Mouse (Mus musculus): Measurements from ENCODE around the gene Gpcpd1. TPM values are rescaled to one million over a fixed set of nuclear protein-coding genes. Genes with fewer than 3 reads are reported as not detected.
A peak's percentile ranks its signal among the peaks of the same experiment; 100 is the strongest.

The Gpcpd1 gene
- polyA plus RNA-seq, 1 experiment from 2014 or later: 41.7 TPM

DNA sequence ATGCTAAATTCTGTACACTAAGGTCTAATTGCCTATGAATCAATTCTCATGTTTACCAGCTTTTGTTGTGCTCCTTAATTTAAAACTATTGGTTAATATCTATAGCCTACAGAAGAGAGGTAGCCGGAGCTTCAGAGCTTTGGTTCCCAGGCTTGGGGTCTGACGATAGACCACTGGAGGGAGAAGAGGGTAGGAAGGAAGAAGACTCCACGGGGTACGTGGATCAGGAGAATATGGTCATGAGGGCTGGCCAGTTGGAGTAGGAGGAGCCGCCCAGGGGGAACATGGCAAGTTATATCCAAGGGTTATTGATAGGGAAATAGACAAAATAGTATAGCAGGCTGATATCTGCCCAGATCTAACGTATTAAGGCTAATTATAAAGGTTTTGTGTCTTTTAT lies 17.8 kb downstream of the Gpcpd1 start:
- H3K9me3 ChIP-seq (ENCODE audit: control insufficient read depth, low read length): no peaks in the 10 kb centered on the region
- 92% methylated on average over 6 of the region's 6 CpGs for WGBS
- H3K4me1 ChIP-seq (ENCODE audit: control insufficient read depth, insufficient read depth, low read length): no peaks in the 10 kb centered on the region
- no peak overlapping the region for H3K4me2 ChIP-seq
- H3K36me3 ChIP-seq (ENCODE audit: control insufficient read depth, insufficient read depth, low read length): peaks cover 7% of the 10 kb centered on the region; the same call in 1 of the 2 replicates
- H3K27me3 ChIP-seq (ENCODE audit: control insufficient read depth, insufficient read depth, low read length): no peaks in the 10 kb centered on the region
- no peak overlapping the region for H3K9ac ChIP-seq (ENCODE audit: low read length)
- H3K4me3 ChIP-seq (ENCODE audit: low read depth, low read length): no peak overlapping the region
- DNase-seq (ENCODE audit: low spot score, missing footprints) (peak; percentile 44), ATAC-seq (ENCODE audit: low FRiP score) (no peak)
- no peak overlapping the region for H3K27ac ChIP-seq (ENCODE audit: low read depth, low read length)

DNA sequence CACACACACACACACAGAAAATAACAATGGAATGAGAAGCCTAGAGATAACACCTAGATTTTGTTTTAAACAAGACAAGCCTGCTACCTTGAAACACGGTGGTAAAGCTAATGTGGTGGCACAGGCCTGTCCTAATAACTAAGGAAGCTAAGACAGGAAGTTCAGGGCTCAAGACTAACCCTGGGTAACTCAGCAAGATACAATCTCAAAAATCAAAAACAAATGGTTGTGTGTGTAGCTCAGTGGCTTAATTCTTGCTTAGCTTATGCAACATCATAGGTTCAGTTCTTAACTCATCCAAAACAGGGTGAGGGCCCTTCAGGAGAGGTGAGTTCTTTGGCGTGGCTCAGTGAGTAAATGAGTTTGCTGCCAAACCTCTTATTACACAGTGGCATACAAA lies 20.1 kb downstream of the Gpcpd1 start:
- DNase-seq (ENCODE audit: low spot score, missing footprints) (no peak), ATAC-seq (ENCODE audit: low FRiP score) (no peak)
- Histone ChIP-seq H3K27me3 (ENCODE audit: control insufficient read depth, insufficient read depth, low read length) (no peaks in the 10 kb centered on the region), H3K4me2 (no peak overlapping the region), H3K9me3 (ENCODE audit: control insufficient read depth, low read length) (no peaks in the 10 kb centered on the region), H3K9ac (ENCODE audit: low read length) (no peak overlapping the region), H3K27ac (ENCODE audit: low read depth, low read length) (no peak overlapping the region), H3K4me3 (ENCODE audit: low read depth, low read length) (no peak overlapping the region), H3K4me1 (ENCODE audit: control insufficient read depth, insufficient read depth, low read length) (no peaks in the 10 kb centered on the region), H3K36me3 (ENCODE audit: control insufficient read depth, insufficient read depth, low read length) (peaks cover 7% of the 10 kb centered on the region; the same call in 1 of the 2 replicates)
- 94% methylated on average over 2 of the region's 2 CpGs for WGBS

DNA sequence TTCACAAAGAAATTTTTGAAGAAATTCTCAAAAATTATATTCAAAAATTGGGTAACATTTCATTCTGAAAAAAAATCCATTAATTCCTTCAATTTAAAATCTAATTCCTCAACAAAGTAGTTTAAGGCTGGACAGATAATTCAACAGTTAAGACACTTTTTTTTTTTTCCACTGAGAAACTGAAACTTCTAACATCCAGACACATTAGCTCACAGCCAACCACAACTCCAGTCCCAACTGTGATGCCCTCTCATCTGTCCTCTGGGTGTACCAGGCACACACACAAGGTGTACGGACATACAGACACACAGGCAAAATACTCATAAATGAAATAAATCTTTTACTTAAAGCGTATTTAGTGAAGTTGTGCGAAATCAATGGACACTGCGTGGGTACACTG lies 25.7 kb downstream of the Gpcpd1 start:
- H3K4me2 ChIP-seq: no peak overlapping the region
- H3K27ac ChIP-seq (ENCODE audit: low read depth, low read length): no peak overlapping the region
- H3K9me3 ChIP-seq (ENCODE audit: control insufficient read depth, low read length): no peaks in the 10 kb centered on the region
- ATAC-seq (ENCODE audit: low FRiP score) (no peak), DNase-seq (ENCODE audit: low spot score, missing footprints) (peak; percentile 57)
- WGBS: 96% methylated on average over 4 of the region's 4 CpGs
- H3K4me3 ChIP-seq (ENCODE audit: low read depth, low read length): no peak overlapping the region
- no peaks in the 10 kb centered on the region for H3K4me1 ChIP-seq (ENCODE audit: control insufficient read depth, insufficient read depth, low read length)
- no peaks in the 10 kb centered on the region for H3K27me3 ChIP-seq (ENCODE audit: control insufficient read depth, insufficient read depth, low read length)
- no peak overlapping the region for H3K9ac ChIP-seq (ENCODE audit: low read length)
- 0 out of 2 replicates have a peak, but pooled peaks cover 3% of the 10 kb centered on the region for H3K36me3 ChIP-seq (ENCODE audit: control insufficient read depth, insufficient read depth, low read length)

DNA sequence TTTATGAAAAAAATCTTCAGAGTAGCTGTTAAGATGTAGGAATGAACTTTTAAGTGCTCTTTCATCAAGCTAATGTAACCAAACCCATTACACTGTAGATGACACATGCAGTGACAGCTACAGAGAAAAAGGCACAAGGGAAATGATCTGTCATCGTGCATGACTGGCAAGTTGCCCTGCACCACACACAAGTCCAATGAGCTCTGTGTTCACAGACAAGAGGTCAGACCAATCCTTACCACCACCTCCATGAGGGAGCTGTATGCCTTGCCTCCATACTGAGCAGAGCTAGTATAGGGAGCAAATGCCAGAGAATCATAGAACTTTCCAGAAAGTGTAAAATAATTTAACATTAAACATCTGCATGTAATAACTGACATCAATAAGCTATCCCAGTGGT lies 59.7 kb downstream of the Gpcpd1 start:
- H3K4me3 ChIP-seq (ENCODE audit: low read depth, low read length): no peak overlapping the region
- WGBS: 84% methylated on average over 1 of the region's 1 CpGs
- H3K9me3 ChIP-seq (ENCODE audit: control insufficient read depth, low read length): no peaks in the 10 kb centered on the region
- H3K27ac ChIP-seq (ENCODE audit: low read depth, low read length): no peak overlapping the region
- ATAC-seq (ENCODE audit: low FRiP score): no peak
- no peaks in the 10 kb centered on the region for H3K4me1 ChIP-seq (ENCODE audit: control insufficient read depth, insufficient read depth, low read length)
- no peaks in the 10 kb centered on the region for H3K36me3 ChIP-seq (ENCODE audit: control insufficient read depth, insufficient read depth, low read length)
- no peak overlapping the region for H3K9ac ChIP-seq (ENCODE audit: low read length)
- no peak for DNase-seq (ENCODE audit: low spot score, missing footprints)
- no peaks in the 10 kb centered on the region for H3K27me3 ChIP-seq (ENCODE audit: control insufficient read depth, insufficient read depth, low read length)
- H3K4me2 ChIP-seq: no peak overlapping the region

DNA sequence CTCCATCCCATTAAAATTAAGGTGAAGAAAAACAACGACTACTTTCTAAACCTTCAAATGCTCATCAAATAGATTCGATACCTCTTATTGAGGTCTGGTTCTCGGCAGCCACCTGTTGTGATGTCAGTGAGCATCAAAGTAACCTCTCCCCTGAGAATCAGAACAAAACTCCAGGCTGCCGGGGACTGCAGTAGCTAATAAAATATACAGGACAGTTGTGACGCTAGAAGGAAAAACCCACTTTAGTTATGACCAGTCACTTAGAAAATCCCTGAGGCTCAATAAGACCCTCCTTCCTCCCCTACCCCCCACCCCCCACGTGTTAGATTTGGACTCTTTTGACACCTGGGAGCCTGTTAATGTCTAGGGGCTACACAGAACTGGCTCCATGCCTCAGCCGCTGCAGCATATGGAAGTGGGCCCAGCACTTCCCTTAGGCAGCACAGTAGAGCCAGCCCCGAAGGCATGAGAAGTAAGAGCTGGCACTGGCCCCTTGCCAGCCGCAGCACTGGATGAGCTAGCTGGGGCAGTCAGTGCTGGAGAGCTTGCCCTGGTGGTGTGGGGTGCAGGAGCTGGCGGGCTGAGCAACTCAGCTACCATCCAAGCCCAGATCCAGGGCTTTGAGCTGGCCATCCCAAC lies 60.5 kb downstream of the Gpcpd1 start:
- no peak for ATAC-seq (ENCODE audit: low FRiP score)

DNA sequence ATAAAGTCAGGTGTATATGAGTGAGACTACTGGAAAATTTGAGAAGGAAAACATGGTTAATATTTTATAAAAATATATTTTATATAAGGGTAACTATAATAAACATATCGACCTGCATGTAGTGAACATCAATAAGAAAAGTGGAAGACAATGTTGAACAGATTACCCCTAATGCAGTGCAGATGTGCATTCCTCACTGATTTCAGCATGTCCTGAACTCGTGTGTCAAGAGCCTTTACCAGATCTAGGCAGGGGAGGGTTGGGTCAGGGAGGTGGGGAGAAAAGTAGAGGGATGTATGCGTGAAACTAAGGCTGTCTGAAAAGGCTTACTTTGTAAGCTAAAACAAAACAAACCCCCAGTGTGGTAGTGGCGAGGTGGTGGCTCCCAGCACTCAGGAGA lies 61.4 kb downstream of the Gpcpd1 start:
- Histone ChIP-seq H3K4me2 (no peak overlapping the region), H3K27ac (ENCODE audit: low read depth, low read length) (no peak overlapping the region), H3K9me3 (ENCODE audit: control insufficient read depth, low read length) (no peaks in the 10 kb centered on the region), H3K4me1 (ENCODE audit: control insufficient read depth, insufficient read depth, low read length) (no peaks in the 10 kb centered on the region), H3K27me3 (ENCODE audit: control insufficient read depth, insufficient read depth, low read length) (no peaks in the 10 kb centered on the region), H3K36me3 (ENCODE audit: control insufficient read depth, insufficient read depth, low read length) (no peaks in the 10 kb centered on the region), H3K4me3 (ENCODE audit: low read depth, low read length) (no peak overlapping the region), H3K9ac (ENCODE audit: low read length) (no peak overlapping the region)
- WGBS: 55% methylated on average over 4 of the region's 4 CpGs
- no peak for ATAC-seq (ENCODE audit: low FRiP score)
- no peak for DNase-seq (ENCODE audit: low spot score, missing footprints)

More for the DNA sequence above, 60.5 kb downstream of the Gpcpd1 start:
- H3K27ac ChIP-seq (ENCODE audit: low read depth, low read length): no peak overlapping the region
- H3K9me3 ChIP-seq (ENCODE audit: control insufficient read depth, low read length): no peaks in the 10 kb centered on the region
- no peaks in the 10 kb centered on the region for H3K36me3 ChIP-seq (ENCODE audit: control insufficient read depth, insufficient read depth, low read length)
- DNase-seq (ENCODE audit: low spot score, missing footprints): no peak
- no peaks in the 10 kb centered on the region for H3K4me1 ChIP-seq (ENCODE audit: control insufficient read depth, insufficient read depth, low read length)
- H3K4me2 ChIP-seq: no peak overlapping the region
- H3K9ac ChIP-seq (ENCODE audit: low read length): no peak overlapping the region
- 83% methylated on average over 10 of the region's 10 CpGs for whole genome bisulfite sequencing
- H3K4me3 ChIP-seq (ENCODE audit: low read depth, low read length): no peak overlapping the region
- H3K27me3 ChIP-seq (ENCODE audit: control insufficient read depth, insufficient read depth, low read length): no peaks in the 10 kb centered on the region

DNA sequence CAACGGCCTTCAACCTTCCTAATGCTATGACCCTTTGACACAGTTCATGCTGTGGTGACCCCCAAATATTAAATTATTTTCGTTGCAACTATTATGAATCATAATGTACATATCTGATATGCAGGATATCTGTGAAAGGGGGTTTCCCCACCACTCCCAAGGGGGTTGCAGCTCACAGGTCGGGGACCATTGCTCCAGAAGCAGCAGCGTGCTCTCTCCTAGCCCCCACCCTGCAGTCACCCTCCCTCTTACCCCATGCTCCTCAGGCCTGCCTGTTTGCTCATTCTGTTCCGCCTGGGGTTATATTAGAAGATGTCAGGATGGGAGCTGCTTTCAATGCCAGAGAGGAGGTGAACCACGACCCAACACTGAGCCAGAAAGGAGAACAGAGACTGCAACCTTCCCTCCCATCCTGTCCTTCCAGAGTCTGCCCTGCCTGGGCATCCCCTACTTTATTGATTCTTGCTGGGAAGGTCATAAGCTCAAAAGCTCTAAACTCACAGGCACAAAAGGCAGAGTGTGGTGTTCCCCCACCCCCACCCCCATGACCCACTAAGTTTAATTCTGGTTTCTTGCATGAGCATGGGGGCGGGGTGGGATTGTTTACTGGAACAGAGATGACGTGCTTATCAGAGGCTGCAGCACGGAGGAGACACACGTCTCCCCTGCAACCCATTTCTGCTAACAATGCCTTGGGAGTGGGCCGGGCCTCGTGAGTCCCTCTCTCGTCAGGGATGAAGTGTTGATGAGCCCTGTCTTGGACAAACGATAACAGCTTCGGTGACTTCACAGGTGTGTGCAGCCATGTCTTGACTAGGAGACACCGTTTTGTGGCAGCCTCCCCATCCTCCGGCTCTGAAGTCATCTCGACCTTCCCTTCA lies 69.3 kb downstream of the Gpcpd1 start:
- Histone ChIP-seq H3K4me2 (no peak overlapping the region), H3K9me3 (ENCODE audit: control insufficient read depth, low read length) (no peaks in the 10 kb centered on the region), H3K36me3 (ENCODE audit: control insufficient read depth, insufficient read depth, low read length) (no peaks in the 10 kb centered on the region), H3K4me1 (ENCODE audit: control insufficient read depth, insufficient read depth, low read length) (no peaks in the 10 kb centered on the region), H3K27me3 (ENCODE audit: control insufficient read depth, insufficient read depth, low read length) (no peaks in the 10 kb centered on the region), H3K4me3 (ENCODE audit: low read depth, low read length) (no peak overlapping the region), H3K9ac (ENCODE audit: low read length) (no peak overlapping the region), H3K27ac (ENCODE audit: low read depth, low read length) (no peak overlapping the region)
- no peak; the same call in 1 of the 2 replicates for ATAC-seq (ENCODE audit: low FRiP score)
- DNase-seq (ENCODE audit: low spot score, missing footprints): peak; percentile 73
- 71% methylated on average over 18 of the region's 18 CpGs for WGBS

DNA sequence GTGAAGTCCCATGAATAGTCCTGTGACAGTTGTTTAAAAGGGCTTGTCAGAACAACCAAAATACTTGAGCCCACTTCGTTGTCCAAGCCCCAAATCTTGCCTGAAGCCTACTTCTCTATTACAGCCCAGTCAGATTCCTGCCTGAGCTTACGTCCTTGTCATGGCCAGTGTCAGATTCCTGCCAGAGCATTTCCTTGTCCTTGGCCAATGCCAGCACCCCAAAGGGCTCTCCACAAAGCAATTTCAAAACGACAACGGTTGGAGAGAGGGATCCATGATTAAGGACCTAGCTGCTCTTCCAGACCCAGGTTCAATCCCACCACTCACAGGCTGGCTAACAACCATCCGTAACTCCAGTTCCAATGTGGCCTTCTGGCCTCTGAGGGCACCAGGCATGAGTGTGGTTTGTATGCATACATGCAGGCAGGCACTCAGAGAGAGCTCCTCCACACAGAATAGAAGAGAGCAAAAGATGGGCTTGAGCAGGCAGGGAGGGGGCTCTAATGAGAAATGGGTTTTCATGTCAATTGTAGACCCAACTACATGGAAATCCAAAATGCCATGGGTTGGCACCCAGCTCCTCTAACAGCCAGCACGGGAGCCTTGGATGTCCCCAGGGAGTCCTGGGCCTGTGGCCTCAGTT lies 70.2 kb downstream of the Gpcpd1 start:
- H3K27me3 ChIP-seq (ENCODE audit: control insufficient read depth, insufficient read depth, low read length): no peaks in the 10 kb centered on the region
- ATAC-seq (ENCODE audit: low FRiP score) (no peak), DNase-seq (ENCODE audit: low spot score, missing footprints) (peak; percentile 62)
- no peak overlapping the region for H3K27ac ChIP-seq (ENCODE audit: low read depth, low read length)
- no peak overlapping the region for H3K4me3 ChIP-seq (ENCODE audit: low read depth, low read length)
- H3K36me3 ChIP-seq (ENCODE audit: control insufficient read depth, insufficient read depth, low read length): no peaks in the 10 kb centered on the region
- H3K4me1 ChIP-seq (ENCODE audit: control insufficient read depth, insufficient read depth, low read length): no peaks in the 10 kb centered on the region
- 83% methylated on average over 6 of the region's 6 CpGs for WGBS
- no peak overlapping the region for H3K4me2 ChIP-seq
- no peak overlapping the region for H3K9ac ChIP-seq (ENCODE audit: low read length)
- no peaks in the 10 kb centered on the region for H3K9me3 ChIP-seq (ENCODE audit: control insufficient read depth, low read length)
